Mouse (Mus musculus) spleen, postnatal 4 days (tissue): ENCODE results near the gene Lrrc37a.
"Not testable (repeated sequence)": the region's sequence is repeated elsewhere in the genome, so short reads cannot be mapped to it uniquely, and the experiment has no call there.

Experiments used
- DNase-seq, 2 experiments: peaks; one replicate each; pipeline ENCODE4 v3.0.0; 2022; ENCODE audit warnings: low spot score in 2 of 2

Lrrc37a gene

DNA sequence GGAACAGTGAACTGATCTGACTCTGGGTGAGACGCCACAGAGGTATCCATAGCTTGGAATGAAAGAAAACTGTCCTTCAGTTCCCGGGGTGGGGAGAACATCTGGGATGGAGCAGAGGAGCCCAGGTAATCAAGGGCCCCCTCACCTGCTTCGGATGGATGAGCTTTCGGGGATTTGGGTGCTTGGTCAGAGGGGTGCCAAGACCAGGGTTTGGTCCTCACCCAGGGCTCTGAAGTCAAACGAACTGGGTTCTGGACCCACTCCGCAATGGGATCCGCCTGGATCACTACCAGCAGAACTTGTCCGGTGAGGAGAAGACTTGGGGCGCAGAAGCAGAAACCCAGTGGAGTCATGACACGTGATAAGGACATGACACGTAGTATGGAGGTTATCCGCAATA lies at the start of gene Lrrc37a:
Lrrc37a (minus strand) TSS at position 101 of the 400 bp plus-strand sequence.
- no peak for DNase-seq

DNA sequence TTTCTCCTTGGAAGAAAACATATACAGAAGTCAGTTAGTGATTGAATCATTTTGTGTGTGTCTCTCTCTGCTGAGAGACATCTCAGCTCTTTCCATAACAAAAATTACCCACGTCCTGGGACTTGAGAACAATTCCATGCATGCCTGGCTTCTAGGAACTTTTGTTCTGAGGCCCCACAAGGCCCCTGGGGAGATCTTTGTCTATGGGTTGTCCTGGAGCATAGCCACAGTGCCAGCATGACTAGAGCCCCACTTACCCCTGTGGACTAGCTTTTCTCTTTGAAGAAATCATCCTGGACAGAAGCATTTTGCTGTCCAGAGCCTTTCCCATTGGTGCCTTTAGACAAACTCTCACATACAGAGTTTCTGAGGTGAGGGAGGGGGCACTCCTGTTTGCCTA lies 30.6 kb upstream of the Lrrc37a start:
- DNase-seq, result not testable (repeated sequence)

GRCm38 (mm10) chr11:103512111-103512510 lies 7.7 kb upstream of the Lrrc37a start:
- no peak for DNase-seq

DNA sequence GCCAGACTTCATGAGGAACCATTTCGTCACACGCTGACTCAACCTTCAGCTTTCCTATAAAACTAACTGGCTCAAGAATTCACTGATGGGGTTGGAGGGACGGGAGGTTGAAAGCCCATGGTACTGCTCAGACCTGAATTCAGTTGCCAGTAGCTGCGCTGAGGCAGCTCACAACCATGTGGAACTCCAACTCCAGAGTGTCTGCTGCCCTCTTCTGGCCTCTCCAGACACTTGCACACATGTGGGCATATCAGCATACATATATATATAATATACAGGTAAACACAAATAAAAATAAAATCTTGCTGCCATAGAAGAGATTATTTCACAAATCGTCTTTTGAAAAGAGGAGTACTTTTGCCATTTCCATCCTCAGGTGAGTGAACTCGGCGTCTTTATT lies 40.0 kb downstream of the Lrrc37a start:
- no peak for DNase-seq

GRCm38 (mm10) chr11:103451105-103451504 lies 53.3 kb downstream of the Lrrc37a start:
- not testable (repeated sequence) for DNase-seq

- DNase-seq, result not testable (repeated sequence)
Observed at GRCm38 (mm10) chr11:103449721-103450120, 54.7 kb downstream of the Lrrc37a start.

GRCm38 (mm10) chr11:103443678-103444077 lies 60.7 kb downstream of the Lrrc37a start:
- DNase-seq, result no peak

- DNase-seq, result no peak
Observed at GRCm38 (mm10) chr11:103436282-103436681, 68.1 kb downstream of the Lrrc37a start.

DNA sequence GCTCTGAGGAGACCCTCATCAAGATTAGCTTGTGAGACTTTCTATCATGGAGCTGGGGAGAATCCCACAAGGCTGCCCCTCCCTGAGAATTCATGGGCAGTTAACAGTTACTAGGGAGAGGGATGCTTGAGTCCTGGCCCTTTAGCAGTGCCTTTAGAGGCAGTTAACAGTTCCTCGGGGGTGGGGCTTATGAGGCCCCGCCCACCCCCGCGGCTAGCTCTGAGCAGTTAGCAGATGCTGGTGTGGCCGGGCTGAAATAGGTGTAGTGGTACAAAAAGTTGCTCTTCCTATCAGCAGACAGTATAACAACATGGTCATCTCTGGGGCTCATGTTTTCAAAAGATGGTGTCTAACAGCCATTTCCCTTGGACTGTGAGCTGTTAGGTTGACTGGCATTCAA lies 79.4 kb downstream of the Lrrc37a start:
- DNase-seq, result no peak

DNA sequence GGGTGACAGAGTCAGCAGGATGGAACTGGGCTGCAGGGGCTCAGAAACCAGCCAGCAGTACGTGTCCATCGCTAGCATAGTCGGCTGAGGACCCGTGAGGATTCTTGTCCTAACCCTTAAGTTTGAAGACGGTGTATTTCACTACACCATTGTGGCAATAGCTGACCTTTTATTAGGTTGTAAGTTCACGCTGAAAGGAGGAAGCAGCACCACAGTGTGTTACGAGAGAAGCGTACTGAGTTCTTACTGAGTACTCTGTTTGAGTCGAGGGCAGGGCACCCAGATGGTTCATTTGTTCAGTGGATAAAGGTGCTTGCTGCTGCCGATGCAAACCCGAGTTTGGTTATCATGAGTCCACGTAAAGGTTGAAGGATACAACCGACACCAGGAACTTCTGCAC lies 84.7 kb downstream of the Lrrc37a start:
- DNase-seq, result no peak

- no peak for DNase-seq
Observed at GRCm38 (mm10) chr11:103419226-103419625, 85.2 kb downstream of the Lrrc37a start.

DNA sequence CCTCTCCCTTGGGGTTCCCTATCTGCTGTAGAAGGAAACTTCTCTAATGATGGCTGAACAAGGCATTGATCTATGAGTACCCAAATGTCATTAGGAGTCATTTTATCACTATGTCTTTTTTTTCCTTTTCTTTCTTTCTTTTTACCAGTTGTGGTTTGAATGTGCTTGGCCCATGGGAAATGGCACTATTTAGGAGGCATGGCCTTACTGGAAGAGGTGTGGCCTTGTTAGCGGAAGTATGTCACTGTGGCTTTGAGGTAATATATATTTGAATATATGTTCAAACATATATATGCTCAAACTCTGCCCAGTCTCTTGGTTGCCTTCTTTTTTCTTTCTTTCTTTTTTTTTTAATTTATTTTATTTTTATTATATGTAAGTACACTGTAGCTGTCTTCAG lies 90.9 kb downstream of the Lrrc37a start:
- no peak for DNase-seq

DNA sequence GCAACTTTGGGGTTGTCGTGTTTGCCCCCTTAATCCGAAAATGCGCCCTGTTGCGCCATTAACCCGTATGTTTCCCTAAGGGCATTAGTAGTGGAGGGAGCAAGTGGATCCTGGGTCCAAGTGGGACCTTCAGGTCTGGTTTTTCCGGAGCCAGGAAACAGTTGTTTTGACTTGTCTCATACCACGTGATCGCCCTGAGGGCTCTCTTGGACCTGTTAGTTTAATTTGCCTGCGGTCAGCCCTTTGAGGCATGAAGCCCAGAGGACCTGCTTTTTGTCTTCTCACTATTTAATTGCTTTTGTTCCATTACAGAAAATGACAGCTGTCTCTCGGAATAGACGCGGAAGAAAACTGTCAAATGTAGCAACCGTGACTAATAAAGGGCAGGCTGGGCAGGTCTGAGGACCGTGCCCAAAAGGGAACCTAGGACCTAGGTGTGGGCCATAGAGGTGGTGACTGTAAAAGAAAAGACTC lies 91.4 kb downstream of the Lrrc37a start:
- DNase-seq, result peak in 1 of 2 experiments; percentile 36

DNA sequence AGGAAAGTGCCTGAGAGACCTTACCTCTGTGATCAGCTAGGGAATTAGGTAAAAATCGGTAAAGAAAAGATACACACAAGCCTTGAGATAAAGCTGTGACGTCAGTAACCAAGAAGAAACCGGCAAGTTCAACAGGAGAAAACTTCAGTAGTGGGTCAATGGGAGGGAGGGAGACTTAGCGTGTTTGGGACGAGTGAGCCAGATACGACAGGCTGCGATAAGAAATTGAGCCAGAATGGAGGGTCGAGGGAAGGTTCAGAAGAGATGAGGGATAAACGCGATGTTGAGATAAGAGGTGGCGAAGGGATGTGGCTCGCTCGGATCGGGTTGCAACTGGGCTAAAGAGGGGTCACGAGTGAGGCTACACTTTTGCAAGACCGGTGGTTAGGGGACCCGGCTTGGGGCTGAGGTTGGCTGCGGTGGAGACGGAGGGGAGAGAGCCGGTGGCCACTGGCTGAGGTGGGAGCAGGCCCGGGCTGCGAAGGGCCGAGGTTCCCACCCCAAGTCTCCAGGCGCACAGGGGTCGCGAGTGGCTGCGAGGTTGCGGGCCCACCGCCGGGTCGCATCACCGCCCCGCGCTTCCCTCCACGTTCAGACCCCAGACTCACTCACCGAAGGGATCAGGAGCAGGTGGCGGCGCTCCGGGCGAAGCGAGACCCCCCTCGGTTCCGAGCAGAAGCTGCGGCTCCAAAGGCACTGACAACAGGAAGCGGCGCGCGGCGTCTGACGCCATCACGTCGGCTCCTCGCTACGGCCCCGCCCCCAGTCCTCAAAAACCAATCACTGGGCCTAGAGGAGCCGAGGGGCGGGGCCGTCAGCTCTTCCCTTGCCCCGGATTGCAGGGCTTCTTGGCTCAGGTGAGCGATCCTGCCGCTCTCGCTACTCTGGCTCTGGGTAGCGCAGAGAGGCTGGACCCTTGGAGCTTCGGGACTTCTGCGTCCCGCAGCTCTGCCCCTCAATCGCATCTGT lies 92.1 kb downstream of the Lrrc37a start, which contains the start of gene Plekhm1:
Plekhm1 (minus strand) TSS at position 707 of the 969 bp plus-strand sequence.
- peak; percentile 94 to 98 for DNase-seq

- DNase-seq, result no peak
Observed at GRCm38 (mm10) chr11:103411301-103411700, 93.1 kb downstream of the Lrrc37a start.

GRCm38 (mm10) chr11:103408880-103409279 lies 95.5 kb downstream of the Lrrc37a start:
- no peak for DNase-seq

DNA sequence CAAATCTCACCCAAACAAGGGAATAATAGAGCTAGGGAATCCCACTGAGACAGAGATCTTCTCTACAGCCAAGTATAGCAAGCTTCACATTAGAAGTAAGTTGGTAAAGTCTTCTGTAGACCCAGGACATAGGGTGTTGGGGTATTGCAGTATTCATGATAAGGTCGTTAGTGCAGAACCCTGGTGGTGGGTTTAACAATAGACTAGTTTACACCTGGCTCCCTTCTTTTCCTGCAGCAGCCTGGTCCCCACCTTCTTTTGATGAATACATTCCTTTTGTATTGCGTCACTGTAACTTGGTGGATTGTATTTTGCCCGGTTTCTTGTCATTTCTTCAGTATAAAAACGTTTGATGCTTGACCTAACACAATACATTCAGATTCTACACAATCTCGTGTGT lies 97.3 kb downstream of the Lrrc37a start:
- not testable (repeated sequence) for DNase-seq

- DNase-seq, result no peak
Observed at GRCm38 (mm10) chr11:103406551-103406950, 97.8 kb downstream of the Lrrc37a start.

DNA sequence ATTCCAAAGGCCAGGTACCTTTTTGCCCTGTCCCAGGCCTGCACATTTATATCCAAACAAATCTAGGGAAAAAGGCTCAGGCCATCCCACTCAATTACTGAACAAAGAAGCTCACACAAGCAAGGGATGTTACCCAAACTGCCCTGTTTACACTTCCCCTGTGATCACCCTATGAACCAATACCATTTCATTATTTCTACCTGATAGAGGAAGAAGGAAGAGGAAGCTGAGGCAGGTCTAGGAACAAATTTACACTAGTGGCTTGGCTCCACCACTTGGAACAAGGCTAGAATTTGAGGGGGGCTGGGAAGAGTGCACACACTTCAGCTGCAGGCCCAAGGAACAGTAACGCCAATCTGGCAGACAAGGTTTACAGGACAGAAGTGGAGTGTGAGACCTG lies 98.6 kb downstream of the Lrrc37a start:
- DNase-seq, result no peak

DNA sequence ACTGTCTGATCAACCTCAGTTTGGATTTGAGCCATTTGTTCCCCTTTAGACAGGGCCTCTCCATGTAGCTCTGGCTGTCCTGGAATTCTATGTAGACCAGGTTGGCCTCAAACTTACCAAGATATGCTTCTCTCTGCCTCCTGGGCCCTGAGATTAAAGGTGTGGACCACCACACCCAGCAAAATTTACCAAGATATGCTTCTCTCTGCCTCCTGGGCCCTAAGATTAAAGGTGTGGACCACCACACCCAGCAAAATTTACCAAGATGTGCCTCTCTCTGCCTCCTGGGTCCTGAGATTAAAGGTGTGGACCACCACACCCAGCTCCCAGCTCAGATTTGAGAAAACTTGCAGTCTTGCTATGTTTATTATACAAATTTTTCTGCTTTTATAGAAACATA lies 99.8 kb downstream of the Lrrc37a start:
- no peak for DNase-seq

DNA sequence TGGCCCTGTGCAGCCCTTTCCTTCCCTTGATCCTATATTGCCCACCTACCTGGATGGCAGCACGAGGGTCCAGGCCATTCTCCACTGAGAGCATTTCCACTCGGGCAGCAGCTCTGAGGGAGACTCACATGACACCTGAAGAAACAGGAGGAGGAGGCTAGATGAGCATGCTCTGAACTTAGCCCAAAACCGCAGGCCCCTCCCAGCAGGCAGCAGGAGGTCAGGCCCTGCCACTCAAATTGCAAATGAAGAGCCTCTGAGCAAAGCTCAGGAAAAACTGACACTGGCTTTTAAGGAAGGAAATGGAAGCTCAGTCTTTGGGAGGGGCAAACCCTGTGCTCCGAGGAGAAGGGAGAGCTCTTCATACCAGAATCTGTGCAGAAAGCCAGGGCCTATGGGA lies 100.6 kb downstream of the Lrrc37a start:
- DNase-seq, result no peak

DNA sequence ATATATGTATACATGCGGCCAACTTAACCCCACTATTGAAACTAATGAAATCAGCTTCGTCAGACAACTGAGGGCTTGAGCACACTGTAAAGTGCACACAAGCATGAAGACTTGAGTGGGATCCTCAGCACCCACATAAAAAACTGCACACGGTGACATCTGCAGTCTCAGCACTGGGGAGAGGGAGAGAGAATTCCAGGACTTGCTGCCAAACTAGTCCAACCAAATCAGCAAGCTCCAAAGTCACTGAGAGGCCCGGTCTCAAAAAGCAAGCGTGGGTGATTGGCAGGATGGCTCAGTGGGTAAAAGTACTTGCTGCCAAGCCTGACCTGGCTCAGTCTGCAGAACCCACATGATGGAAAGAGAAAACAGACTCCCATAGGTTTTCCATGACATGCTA lies 101.7 kb downstream of the Lrrc37a start:
- no peak for DNase-seq

DNA sequence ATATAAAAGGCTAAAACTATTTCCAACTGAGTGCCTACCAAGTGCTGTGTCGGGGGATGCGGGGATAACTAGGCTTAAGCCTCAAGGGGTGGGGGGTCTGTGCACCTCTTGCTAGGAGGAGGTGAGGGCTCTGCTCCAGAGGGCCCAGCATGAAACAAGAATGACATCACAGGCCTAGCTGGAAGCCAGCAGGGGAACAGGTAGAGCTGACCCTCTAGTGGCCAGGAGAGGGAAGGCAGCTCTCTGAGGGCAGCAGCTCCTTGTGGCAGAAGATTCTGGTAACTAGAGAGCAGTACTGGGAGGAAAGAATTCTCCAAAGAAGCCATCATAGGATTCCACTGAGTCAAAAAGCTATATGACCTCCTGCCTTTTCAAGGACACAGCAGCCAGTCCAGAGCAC lies 102.2 kb downstream of the Lrrc37a start:
- DNase-seq, result peak; percentile 56 to 75
